Mouse (Mus musculus): ENCODE measurements around the gene Il16.

GRCm38 (mm10) chr7:83744250-83744649 lies 1.3 kb downstream of the Il16 start:
- TF ChIP-seq POLR2A (IDR thresholded peaks at IDR 0.05; ENCODE audit: insufficient read depth, low read depth, low read length), result no peak
- no peak for TF ChIP-seq CTCF (IDR thresholded peaks at IDR 0.05; ENCODE audit: insufficient read depth, low read depth, low read length)
